In the genomic region with DNA sequence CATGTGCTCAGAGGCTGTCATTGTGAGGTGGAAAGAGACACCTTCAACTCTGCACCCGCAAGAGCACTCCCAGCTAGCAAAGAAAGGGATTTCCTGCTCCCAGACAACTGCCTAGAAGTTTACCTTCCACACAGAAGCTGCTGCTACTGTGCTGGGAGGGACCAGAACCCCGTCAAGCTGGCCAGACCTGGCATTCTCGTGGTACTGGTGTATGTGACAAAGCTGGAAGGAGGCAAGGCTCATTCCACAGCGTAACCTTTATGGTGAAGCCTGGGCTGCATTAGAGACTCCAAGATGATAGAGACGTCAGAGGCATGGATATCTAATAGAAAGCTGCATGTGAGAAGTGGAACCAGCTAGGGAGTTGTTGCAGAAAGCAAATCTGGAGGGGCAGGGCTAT, we compare ENCODE assay signal across 22 mouse cellular contexts. TPM values are rescaled to one million over a fixed set of nuclear protein-coding genes. Genes with fewer than 3 reads are reported as not detected.
DNase-seq lines count a peak whose midpoint lies in the region; ATAC-seq and TF ChIP-seq lines count a peak whose summit lies in the region.
"Had no signal": no experiment of that assay in that cellular context is flagged by ENCODE, and none has a peak within 500 bp of the region (broad histone marks: within the 10 kb centered on the region; RNA-seq: fewer than 3 reads in every experiment).

No protein-coding gene starts in this region.

- DNase-seq in forebrain, embryonic 10.5 days (ENCODE audit: extremely low spot score, low spot score), result no peak
- DNase-seq in liver, embryonic 13.5 days, result no peak
- DNase-seq in liver, postnatal 0 days, result no peak
- no peak for DNase-seq in cerebellum, adult 11 months
- DNase-seq in frontal cortex, postnatal 25 days (ENCODE audit: low spot score in 2 of 2), result no peak
- DNase-seq: adrenal gland, postnatal 14 days; cerebellum, adult 2 months; cerebellum, postnatal 10 days; embryo, embryonic 11 days; gastrocnemius, postnatal 10 days; heart, adult 18-20 months; heart, postnatal 10 days; heart, postnatal 4 days had no signal

- peaks cover 21% of the 10 kb centered on the region for H3K79me2 ChIP-seq in myocyte (ENCODE audit: control insufficient read depth, insufficient read depth)

- no peak for TF ChIP-seq POLR2A in myocyte (IDR thresholded peaks at IDR 0.05; ENCODE audit: insufficient read length, low read depth)

- peaks cover 52% of the 10 kb centered on the region for H3K36me3 ChIP-seq in forebrain, embryonic 12.5 days (replicated peaks)
- H3K36me3 ChIP-seq in forebrain, embryonic 10.5 days (replicated peaks), result peaks cover 59% of the 10 kb centered on the region
- H3K36me3 ChIP-seq in liver, embryonic 13.5 days, result peaks cover 52% of the 10 kb centered on the region
- peaks cover 42% of the 10 kb centered on the region for H3K36me3 ChIP-seq in liver, postnatal 0 days (replicated peaks; ENCODE audit: insufficient read depth, low read length)
- peaks cover 50% of the 10 kb centered on the region for H3K36me3 ChIP-seq in myocyte (ENCODE audit: control insufficient read depth, insufficient read depth)

- no peak for ATAC-seq in forebrain, embryonic 12.5 days (ENCODE audit: low FRiP score)
- no peak for ATAC-seq in liver, embryonic 13.5 days (ENCODE audit: low read depth)
- no peak for ATAC-seq in liver, postnatal 0 days
- ATAC-seq: activated CD4-positive, CD25-positive, alpha-beta regulatory T cell, adult 4 months; forebrain, embryonic 15.5 days; hindbrain, embryonic 16.5 days; Patski had no signal

- no peaks in the 10 kb centered on the region for H3K9me3 ChIP-seq in forebrain, embryonic 12.5 days
- H3K9me3 ChIP-seq in forebrain, embryonic 10.5 days, result no peaks in the 10 kb centered on the region
- H3K9me3 ChIP-seq in liver, embryonic 13.5 days (replicated peaks), result no peaks in the 10 kb centered on the region
- H3K9me3 ChIP-seq in liver, postnatal 0 days (ENCODE audit: low read length), result no peaks in the 10 kb centered on the region
- H3K9me3 ChIP-seq: embryonic facial prominence, embryonic 12.5 days; forebrain, embryonic 15.5 days; heart, embryonic 10.5 days; hindbrain, embryonic 12.5 days had no signal

- H3K4me1 ChIP-seq in forebrain, embryonic 12.5 days, result peaks cover 17% of the 10 kb centered on the region
- H3K4me1 ChIP-seq in forebrain, embryonic 10.5 days, result peaks cover 15% of the 10 kb centered on the region
- peaks cover 14% of the 10 kb centered on the region for H3K4me1 ChIP-seq in liver, embryonic 13.5 days (replicated peaks)
- peaks cover 4% of the 10 kb centered on the region; the same call in 1 of the 2 replicates for H3K4me1 ChIP-seq in liver, postnatal 0 days (ENCODE audit: insufficient read depth)

- 0 out of 2 replicates have a peak overlapping the region, but pooled peaks have one; percentile 38 for H3K27ac ChIP-seq in forebrain, embryonic 12.5 days
- H3K27ac ChIP-seq in forebrain, embryonic 10.5 days, result no peak overlapping the region
- 0 out of 2 replicates have a peak overlapping the region, but pooled peaks have one; percentile 10 for H3K27ac ChIP-seq in liver, embryonic 13.5 days
- no peak overlapping the region for H3K27ac ChIP-seq in liver, postnatal 0 days (ENCODE audit: low read depth)
- H3K27ac ChIP-seq: embryonic facial prominence, embryonic 12.5 days; forebrain, embryonic 15.5 days; heart, embryonic 10.5 days; hindbrain, embryonic 12.5 days had no signal

- no peak overlapping the region for H3K4me3 ChIP-seq in forebrain, embryonic 12.5 days (replicated peaks)
- no peak overlapping the region for H3K4me3 ChIP-seq in forebrain, embryonic 10.5 days
- H3K4me3 ChIP-seq in liver, embryonic 13.5 days (replicated peaks), result no peak overlapping the region
- no peak overlapping the region for H3K4me3 ChIP-seq in liver, postnatal 0 days (ENCODE audit: low read depth, low read length)
- H3K4me3 ChIP-seq in myocyte, result no peak overlapping the region
- H3K4me3 ChIP-seq: embryonic facial prominence, embryonic 12.5 days; forebrain, embryonic 15.5 days; heart, embryonic 10.5 days; hindbrain, embryonic 12.5 days had no signal

- no peak for TF ChIP-seq CTCF in liver, postnatal 0 days (IDR thresholded peaks at IDR 0.05; ENCODE audit: low read depth)

- TF ChIP-seq EP300 in liver, postnatal 0 days (IDR thresholded peaks at IDR 0.05; ENCODE audit: low read depth), result no peak

- H3K9ac ChIP-seq in forebrain, embryonic 12.5 days, result no peak overlapping the region
- H3K9ac ChIP-seq in liver, embryonic 13.5 days, result no peak overlapping the region
- H3K9ac ChIP-seq in liver, postnatal 0 days (replicated peaks), result no peak overlapping the region
- H3K9ac ChIP-seq: embryonic facial prominence, embryonic 12.5 days; forebrain, embryonic 15.5 days; hindbrain, embryonic 12.5 days had no signal

- WGBS in forebrain, embryonic 12.5 days, result 77% methylated on average over 5 of the region's 5 CpGs
- 66% methylated on average over 5 of the region's 5 CpGs for WGBS in forebrain, embryonic 10.5 days
- 72% methylated on average over 5 of the region's 5 CpGs for WGBS in liver, embryonic 13.5 days (ENCODE audit: insufficient replicate concordance)
- WGBS in liver, postnatal 0 days (ENCODE audit: insufficient replicate concordance), result 75% methylated on average over 5 of the region's 5 CpGs

- H3K4me2 ChIP-seq in forebrain, embryonic 12.5 days, result no peak overlapping the region
- H3K4me2 ChIP-seq in liver, embryonic 13.5 days, result no peak overlapping the region
- no peak overlapping the region for H3K4me2 ChIP-seq in liver, postnatal 0 days (ENCODE audit: low read depth, low read length)
- H3K4me2 ChIP-seq in myocyte (ENCODE audit: low read depth), result no peak overlapping the region
- H3K4me2 ChIP-seq: embryonic facial prominence, embryonic 12.5 days; forebrain, embryonic 15.5 days; hindbrain, embryonic 12.5 days had no signal

- H3ac ChIP-seq in myocyte (ENCODE audit: control insufficient read depth, insufficient read length), result no peak overlapping the region

- H3K27me3 ChIP-seq in forebrain, embryonic 12.5 days, result no peaks in the 10 kb centered on the region
- no peaks in the 10 kb centered on the region for H3K27me3 ChIP-seq in forebrain, embryonic 10.5 days (ENCODE audit: poor library complexity, severe bottlenecking)
- no peaks in the 10 kb centered on the region for H3K27me3 ChIP-seq in liver, embryonic 13.5 days
- H3K27me3 ChIP-seq in liver, postnatal 0 days (ENCODE audit: insufficient read depth, low read length), result no peaks in the 10 kb centered on the region
- no peaks in the 10 kb centered on the region for H3K27me3 ChIP-seq in myocyte (ENCODE audit: control insufficient read depth, insufficient read depth, insufficient read length)
- H3K27me3 ChIP-seq: embryonic facial prominence, embryonic 12.5 days; forebrain, embryonic 15.5 days; hindbrain, embryonic 12.5 days; Patski had no signal

TF ChIP-seq in myocyte, 11 proteins besides CTCF, POLR2A, EP300 and RAD21:
- TF ChIP-seq MAX (IDR thresholded peaks at IDR 0.05; ENCODE audit: low read depth) (no peak), MYOD1 (IDR thresholded peaks at IDR 0.05; ENCODE audit: control insufficient read depth in 1 of 3, insufficient read length in 2 of 3, low read depth in 2 of 3) (no peak), POLR2AphosphoS2 (IDR thresholded peaks at IDR 0.05; ENCODE audit: insufficient read length, low read depth) (peak; percentile 56)

RNA-seq across cellular contexts. Expression of a gene that starts 2.0 kb away (rescaled TPM):
- polyA plus RNA-seq in forebrain, embryonic 12.5 days (2016; fragmentation: Nextera tagmentation; extraction: Ambion mirVana), result 64.8 and 65.9 TPM in 2 replicates
- polyA plus RNA-seq in forebrain, embryonic 10.5 days (2016; fragmentation: Nextera tagmentation; extraction: Ambion mirVana), result 81.9 and 86.5 TPM in 2 replicates
- 35.6 and 40.9 TPM in 2 replicates for polyA plus RNA-seq in liver, embryonic 13.5 days (2015; fragmentation: Nextera tagmentation; extraction: Ambion mirVana)
- polyA plus RNA-seq in liver, postnatal 0 days (2015; fragmentation: Nextera tagmentation; extraction: Ambion mirVana), result 15.2 and 16.0 TPM in 2 replicates
- 172 TPM for polyA plus RNA-seq in myocyte (2012; fragmentation: generic; extraction: Trizol)

RNA-seq across cellular contexts. Expression of a gene that starts 24.6 kb away (rescaled TPM):
- polyA plus RNA-seq in forebrain, embryonic 12.5 days (2016; fragmentation: Nextera tagmentation; extraction: Ambion mirVana), result 173 and 177 TPM in 2 replicates
- polyA plus RNA-seq in forebrain, embryonic 10.5 days (2016; fragmentation: Nextera tagmentation; extraction: Ambion mirVana), result 180 and 185 TPM in 2 replicates
- polyA plus RNA-seq in liver, embryonic 13.5 days (2015; fragmentation: Nextera tagmentation; extraction: Ambion mirVana), result 65.0 and 69.6 TPM in 2 replicates
- 30.2 and 32.5 TPM in 2 replicates for polyA plus RNA-seq in liver, postnatal 0 days (2015; fragmentation: Nextera tagmentation; extraction: Ambion mirVana)
- polyA plus RNA-seq in myocyte (2012; fragmentation: generic; extraction: Trizol), result 85.9 TPM

RNA-seq across cellular contexts. Expression of a gene that starts 35.3 kb away (rescaled TPM):
- polyA plus RNA-seq in forebrain, embryonic 12.5 days (2016; fragmentation: Nextera tagmentation; extraction: Ambion mirVana), result 36.0 and 45.4 TPM in 2 replicates
- 49.7 and 51.8 TPM in 2 replicates for polyA plus RNA-seq in forebrain, embryonic 10.5 days (2016; fragmentation: Nextera tagmentation; extraction: Ambion mirVana)
- 20.1 and 23.8 TPM in 2 replicates for polyA plus RNA-seq in liver, embryonic 13.5 days (2015; fragmentation: Nextera tagmentation; extraction: Ambion mirVana)
- 24.2 and 24.3 TPM in 2 replicates for polyA plus RNA-seq in liver, postnatal 0 days (2015; fragmentation: Nextera tagmentation; extraction: Ambion mirVana)
- 33.7 TPM for polyA plus RNA-seq in myocyte (2012; fragmentation: generic; extraction: Trizol)

RNA-seq across cellular contexts. Expression of a gene that starts 47.8 kb away (rescaled TPM):
- 125 and 140 TPM in 2 replicates for polyA plus RNA-seq in forebrain, embryonic 12.5 days (2016; fragmentation: Nextera tagmentation; extraction: Ambion mirVana)
- 187 and 200 TPM in 2 replicates for polyA plus RNA-seq in forebrain, embryonic 10.5 days (2016; fragmentation: Nextera tagmentation; extraction: Ambion mirVana)
- polyA plus RNA-seq in liver, embryonic 13.5 days (2015; fragmentation: Nextera tagmentation; extraction: Ambion mirVana), result 110 and 147 TPM in 2 replicates
- polyA plus RNA-seq in liver, postnatal 0 days (2015; fragmentation: Nextera tagmentation; extraction: Ambion mirVana), result 89.1 and 94.2 TPM in 2 replicates
- 707 TPM for polyA plus RNA-seq in myocyte (2012; fragmentation: generic; extraction: Trizol)

Comparison
In these comparisons a context has a peak if more than half of its experiments do, and no peak if none do; other contexts are left out.
1. H3K27ac ChIP-seq: peak in forebrain, embryonic 12.5 days (single experiment) and liver, embryonic 13.5 days (single experiment); none in forebrain, embryonic 10.5 days (single experiment) and liver, postnatal 0 days (single experiment).